Mouse (Mus musculus) spleen, adult 2 months (tissue): ENCODE measurements around the gene Cdc123.

ENCODE experiments used
- CTCF ChIP-seq: fragments of 200-500 bp; IDR thresholded peaks from 2 replicates; pipeline ENCODE4 v1.5.1; 2011; ENCODE audit warnings: mild to moderate bottlenecking, inconsistent platforms; ENCODE audit not compliant: insufficient read depth, insufficient read length, insufficient replicate concordance; ENCODE audit errors: extremely low read depth
- POLR2A ChIP-seq: fragments of 200-500 bp; IDR thresholded peaks from 2 replicates; pipeline ENCODE4 v1.6.1; 2011; ENCODE audit warnings: low read depth, low read length, inconsistent platforms

DNA sequence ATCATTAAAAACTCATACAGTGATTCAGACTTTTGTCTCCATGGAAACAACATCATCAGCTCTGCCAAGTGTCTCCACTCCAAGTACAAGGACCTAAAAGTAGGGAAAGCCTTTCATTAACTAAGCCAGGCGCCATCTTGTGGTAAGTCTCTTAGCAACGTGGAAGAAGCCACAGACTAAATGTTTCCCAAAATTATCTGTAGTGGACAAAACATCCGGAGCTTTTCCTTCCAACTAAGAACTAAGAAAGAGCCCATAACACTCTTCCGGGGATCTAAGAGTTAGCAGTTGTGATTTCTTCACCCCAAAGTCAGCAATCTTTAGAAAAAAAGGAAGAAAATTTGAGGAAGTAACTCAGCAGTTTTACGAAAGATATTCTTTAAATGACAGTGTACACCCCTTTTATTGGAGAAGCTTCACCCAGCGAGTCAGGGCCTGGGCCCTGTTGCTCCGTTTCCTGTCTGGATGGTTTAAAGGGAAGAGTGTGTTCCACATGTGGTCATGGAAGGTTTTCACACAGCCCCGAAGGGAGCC is 74.2 kb downstream of the Cdc123 start:
- TF ChIP-seq CTCF (no peak), POLR2A (no peak)
